Mouse (Mus musculus): ENCODE measurements around the gene Abcb10.

GRCm38 (mm10) chr8:123993597-123993996 lies 10.7 kb upstream of the Abcb10 start:
- TF ChIP-seq GATA1 (IDR thresholded peaks at IDR 0.05; ENCODE audit: low read length) (no peak), TAL1 (IDR thresholded peaks at IDR 0.05; ENCODE audit: low read length) (no peak)

Measured in erythroblast, embryonic 14.5 days (primary cell).